Mouse (Mus musculus) right cerebral cortex, postnatal 36 days (tissue): ENCODE data around the gene Ccdc175.
A peak's percentile ranks its signal among the peaks of the same experiment; 100 is the strongest.

Source experiments
- DNase-seq, 2 experiments: peaks; one replicate each; pipeline ENCODE4 v3.0.0; 2022; ENCODE audit warnings: low spot score in 2 of 2, mixed read lengths in 1 of 2

Ccdc175 gene

GRCm38 (mm10) chr12:72184929-72185328 lies at the start of gene Ccdc175:
Ccdc175 (minus strand) TSS chr12:72185029.
- no peak for DNase-seq

GRCm38 (mm10) chr12:72234151-72234550 lies 49.3 kb upstream of the Ccdc175 start:
- DNase-seq, result no peak

GRCm38 (mm10) chr12:72232826-72233790 lies 48.3 kb upstream of the Ccdc175 start:
- no peak for DNase-seq

GRCm38 (mm10) chr12:72232176-72232575 lies 47.3 kb upstream of the Ccdc175 start:
- DNase-seq, result no peak

GRCm38 (mm10) chr12:72229451-72230196 lies 44.8 kb upstream of the Ccdc175 start:
- no peak for DNase-seq

- no peak for DNase-seq
Observed at GRCm38 (mm10) chr12:72227731-72228130, 42.9 kb upstream of the Ccdc175 start.

- DNase-seq, result no peak
Observed at GRCm38 (mm10) chr12:72225371-72225770, 40.5 kb upstream of the Ccdc175 start.

GRCm38 (mm10) chr12:72223557-72224102 lies 38.8 kb upstream of the Ccdc175 start:
- DNase-seq, result no peak

- no peak for DNase-seq
Observed at GRCm38 (mm10) chr12:72213554-72213953, 28.7 kb upstream of the Ccdc175 start.

- DNase-seq, result peak in 1 of 2 experiments; percentile 48
Observed at GRCm38 (mm10) chr12:72200828-72201227, 16.0 kb upstream of the Ccdc175 start.

GRCm38 (mm10) chr12:72197925-72198486 lies 13.2 kb upstream of the Ccdc175 start:
- DNase-seq, result no peak

- DNase-seq, result no peak
Observed at GRCm38 (mm10) chr12:72197434-72197833, 12.6 kb upstream of the Ccdc175 start.

- DNase-seq, result no peak
Observed at GRCm38 (mm10) chr12:72179561-72179960, 5.3 kb downstream of the Ccdc175 start.

- DNase-seq, result no peak
Observed at GRCm38 (mm10) chr12:72178322-72178721, 6.5 kb downstream of the Ccdc175 start.

- peak in 1 of 2 experiments; percentile 7 for DNase-seq
Observed at GRCm38 (mm10) chr12:72158421-72158820, 26.4 kb downstream of the Ccdc175 start.

GRCm38 (mm10) chr12:72150786-72151185 lies 34.0 kb downstream of the Ccdc175 start:
- DNase-seq, result peak; percentile 18 to 45

- no peak for DNase-seq
Observed at GRCm38 (mm10) chr12:72129203-72129602, 55.6 kb downstream of the Ccdc175 start.

GRCm38 (mm10) chr12:72115686-72116345 lies 69.0 kb downstream of the Ccdc175 start:
- DNase-seq, result no peak

- DNase-seq, result no peak
Observed at GRCm38 (mm10) chr12:72115126-72115525, 69.7 kb downstream of the Ccdc175 start.

- peak; percentile 20 to 40 for DNase-seq
Observed at GRCm38 (mm10) chr12:72104525-72105281, 80.1 kb downstream of the Ccdc175 start.

- DNase-seq, result no peak
Observed at GRCm38 (mm10) chr12:72104027-72104426, 80.8 kb downstream of the Ccdc175 start.
